Mouse (Mus musculus): ENCODE measurements around the gene Tbcb. TPM values are rescaled to one million over a fixed set of nuclear protein-coding genes. Genes with fewer than 3 reads are reported as not detected.

Gene Tbcb
- total and polyA plus RNA-seq, 2 experiments from 2014 or later, result 129 to 473 TPM

GRCm38 (mm10) chr7:30200200-30200599 lies 31.9 kb downstream of the Tbcb start:
- ATAC-seq (no peak), DNase-seq (ENCODE audit: low spot score) (no peak)
- Histone ChIP-seq H3K36me3 (ENCODE audit: insufficient read depth, low read length) (no peaks in the 10 kb centered on the region), H3K4me1 (ENCODE audit: insufficient read depth, low read length) (no peaks in the 10 kb centered on the region), H3K4me2 (ENCODE audit: low read depth, low read length) (no peak overlapping the region), H3K9me3 (ENCODE audit: low read length) (no peaks in the 10 kb centered on the region), H3K9ac (replicated peaks; ENCODE audit: low read length) (no peak overlapping the region), H3K27ac (no peak overlapping the region), H3K4me3 (ENCODE audit: low read length) (no peak overlapping the region), H3K27me3 (ENCODE audit: insufficient read depth, low read length) (no peaks in the 10 kb centered on the region)
- no peak for TF ChIP-seq CTCF (IDR thresholded peaks at IDR 0.05; ENCODE audit: low read depth)
- WGBS, result 62% methylated on average over 5 of the region's 5 CpGs

GRCm38 (mm10) chr7:30199498-30200139 lies 32.5 kb downstream of the Tbcb start:
- H3K27me3 ChIP-seq (ENCODE audit: insufficient read depth, low read length), result no peaks in the 10 kb centered on the region
- H3K36me3 ChIP-seq (ENCODE audit: insufficient read depth, low read length), result no peaks in the 10 kb centered on the region
- H3K9me3 ChIP-seq (ENCODE audit: low read length), result no peaks in the 10 kb centered on the region
- DNase-seq (ENCODE audit: low spot score) (no peak), ATAC-seq (no peak)
- WGBS, result 80% methylated on average over 18 of the region's 18 CpGs
- no peaks in the 10 kb centered on the region for H3K4me1 ChIP-seq (ENCODE audit: insufficient read depth, low read length)
- no peak overlapping the region for H3K4me2 ChIP-seq (ENCODE audit: low read depth, low read length)
- TF ChIP-seq CTCF (IDR thresholded peaks at IDR 0.05; ENCODE audit: low read depth), result no peak
- H3K4me3 ChIP-seq (ENCODE audit: low read length), result no peak overlapping the region
- H3K9ac ChIP-seq (replicated peaks; ENCODE audit: low read length), result no peak overlapping the region
- H3K27ac ChIP-seq, result no peak overlapping the region

- Histone ChIP-seq H3K4me1 (ENCODE audit: insufficient read depth, low read length) (no peaks in the 10 kb centered on the region), H3K9me3 (ENCODE audit: low read length) (no peaks in the 10 kb centered on the region), H3K27ac (no peak within 1 kb of the TSS; the same call in 1 of the 2 replicates), H3K4me3 (ENCODE audit: low read length) (no peak within 1 kb of the TSS), H3K36me3 (ENCODE audit: insufficient read depth, low read length) (no peaks in the 10 kb centered on the region), H3K4me2 (ENCODE audit: low read depth, low read length) (peak within 1 kb of the TSS; percentile 41), H3K27me3 (ENCODE audit: insufficient read depth, low read length) (no peaks in the 10 kb centered on the region), H3K9ac (replicated peaks; ENCODE audit: low read length) (no peak within 1 kb of the TSS)
- peak; percentile 92 for TF ChIP-seq CTCF (IDR thresholded peaks at IDR 0.05; ENCODE audit: low read depth)
- 4% methylated on average over 8 of the region's 8 CpGs for WGBS
- DNase-seq (ENCODE audit: low spot score) (peak; percentile 92), ATAC-seq (0 out of 2 replicates have a peak, but pooled peaks have one; percentile 50)
Measured at GRCm38 (mm10) chr7:30198481-30198971, 33.5 kb downstream of the Tbcb start, which contains the start of gene Capns1. TSS of gene Capns1 (minus strand) at chr7:30198811.

GRCm38 (mm10) chr7:30197592-30198129 lies 34.4 kb downstream of the Tbcb start:
- H3K36me3 ChIP-seq (ENCODE audit: insufficient read depth, low read length), result no peaks in the 10 kb centered on the region
- H3K4me3 ChIP-seq (ENCODE audit: low read length), result no peak overlapping the region
- H3K27ac ChIP-seq, result no peak overlapping the region
- H3K27me3 ChIP-seq (ENCODE audit: insufficient read depth, low read length), result no peaks in the 10 kb centered on the region
- H3K4me1 ChIP-seq (ENCODE audit: insufficient read depth, low read length), result 0 out of 2 replicates have a peak, but pooled peaks cover 4% of the 10 kb centered on the region
- DNase-seq (ENCODE audit: low spot score) (no peak), ATAC-seq (no peak)
- H3K9ac ChIP-seq (replicated peaks; ENCODE audit: low read length), result no peak overlapping the region
- WGBS, result 76% methylated on average over 5 of the region's 5 CpGs
- no peaks in the 10 kb centered on the region for H3K9me3 ChIP-seq (ENCODE audit: low read length)
- TF ChIP-seq CTCF (IDR thresholded peaks at IDR 0.05; ENCODE audit: low read depth), result no peak
- no peak overlapping the region for H3K4me2 ChIP-seq (ENCODE audit: low read depth, low read length)

GRCm38 (mm10) chr7:30196171-30196570 lies 35.9 kb downstream of the Tbcb start:
- no peak for ATAC-seq
- 0 out of 2 replicates have a peak, but pooled peaks cover 4% of the 10 kb centered on the region for H3K4me1 ChIP-seq (ENCODE audit: insufficient read depth, low read length)
- H3K4me2 ChIP-seq (ENCODE audit: low read depth, low read length), result no peak overlapping the region
- H3K9me3 ChIP-seq (ENCODE audit: low read length), result no peaks in the 10 kb centered on the region
- no peak for DNase-seq (ENCODE audit: low spot score)
- WGBS, result 68% methylated on average over 6 of the region's 6 CpGs
- H3K4me3 ChIP-seq (ENCODE audit: low read length), result no peak overlapping the region
- no peak overlapping the region for H3K27ac ChIP-seq
- peaks cover 11% of the 10 kb centered on the region for H3K36me3 ChIP-seq (ENCODE audit: insufficient read depth, low read length)
- H3K27me3 ChIP-seq (ENCODE audit: insufficient read depth, low read length), result no peaks in the 10 kb centered on the region
- H3K9ac ChIP-seq (replicated peaks; ENCODE audit: low read length), result no peak overlapping the region
- TF ChIP-seq CTCF (IDR thresholded peaks at IDR 0.05; ENCODE audit: low read depth), result no peak

GRCm38 (mm10) chr7:30195461-30195860 lies 36.6 kb downstream of the Tbcb start:
- ATAC-seq (no peak), DNase-seq (ENCODE audit: low spot score) (no peak)
- H3K9me3 ChIP-seq (ENCODE audit: low read length), result no peaks in the 10 kb centered on the region
- H3K4me1 ChIP-seq (ENCODE audit: insufficient read depth, low read length), result 0 out of 2 replicates have a peak, but pooled peaks cover 4% of the 10 kb centered on the region
- no peak for TF ChIP-seq CTCF (IDR thresholded peaks at IDR 0.05; ENCODE audit: low read depth)
- H3K4me3 ChIP-seq (ENCODE audit: low read length), result 0 out of 2 replicates have a peak overlapping the region, but pooled peaks have one; percentile 85
- H3K4me2 ChIP-seq (ENCODE audit: low read depth, low read length), result peak overlapping the region; percentile 68
- H3K27ac ChIP-seq, result 0 out of 2 replicates have a peak overlapping the region, but pooled peaks have one; percentile 87
- H3K27me3 ChIP-seq (ENCODE audit: insufficient read depth, low read length), result no peaks in the 10 kb centered on the region
- H3K36me3 ChIP-seq (ENCODE audit: insufficient read depth, low read length), result peaks cover 12% of the 10 kb centered on the region
- WGBS, result 76% methylated on average over 6 of the region's 6 CpGs
- peak overlapping the region; percentile 83; the same call in 1 of the 2 replicates for H3K9ac ChIP-seq (replicated peaks; ENCODE audit: low read length)
